ENCODE assay signal across 9 mouse cellular contexts in genomic region chr7:4524212-4524922, GRCm38 (mm10). TPM values are rescaled to one million over a fixed set of nuclear protein-coding genes. Genes with fewer than 3 reads are reported as not detected.
DNase-seq lines count a peak whose midpoint lies in the region; ATAC-seq and TF ChIP-seq lines count a peak whose summit lies in the region.
"Not testable (repeated sequence)": the region's sequence is repeated elsewhere in the genome, so short reads cannot be mapped to it uniquely, and the experiment has no call there.
"Had no signal": no experiment of that assay in that cellular context is flagged by ENCODE, and none has a peak within 500 bp of the region (broad histone marks: within the 10 kb centered on the region; RNA-seq: fewer than 3 reads in every experiment).

TSS of gene Tnni3 (minus strand) at chr7:4524229.

- ATAC-seq in forebrain, embryonic 14.5 days: peak; percentile 33; the same call in 1 of the 2 replicates
- ATAC-seq in lung, embryonic 14.5 days (ENCODE audit: insufficient read depth): not testable (repeated sequence)
- ATAC-seq in neural tube, embryonic 11.5 days (ENCODE audit: insufficient read depth, low FRiP score, low TSS enrichment): 0 out of 2 replicates have a peak, but pooled peaks have one; percentile 17

- intact Hi-C loops in heart, postnatal 10 days (cut with DNase I): loop anchor here (10.0 kb wide), 1 partner anchor 230 kb away; no protein-coding TSS in a partner anchor

- not testable (repeated sequence) for H3K9me3 ChIP-seq in forebrain, embryonic 14.5 days (replicated peaks; ENCODE audit: control insufficient read depth, low read length); lung, embryonic 14.5 days (ENCODE audit: low read depth, low read length); neural tube, embryonic 11.5 days (ENCODE audit: control insufficient read depth, low read length)

- peak; percentile 73 for DNase-seq in NIH3T3 (ENCODE audit: low read depth)
- peak; percentile 38 to 59 for DNase-seq in cerebellum, adult 2 months
- peak; percentile 76 for DNase-seq in forebrain, embryonic 14.5 days (ENCODE audit: low spot score)
- DNase-seq in heart, postnatal 10 days: peak; percentile 71 to 83
- peak; percentile 48 to 54 for DNase-seq in kidney, postnatal 25 days
- DNase-seq in lung, embryonic 14.5 days: peak; percentile 83
- peak; percentile 76 for DNase-seq in neural tube, embryonic 11.5 days (ENCODE audit: low spot score)
- DNase-seq in thymus, postnatal 36 days: peak; percentile 46 to 49

- not testable (repeated sequence) for H3K4me1 ChIP-seq in cerebellum, adult 2 months (ENCODE audit: control insufficient read depth, insufficient read depth, low read length); forebrain, embryonic 14.5 days (ENCODE audit: control insufficient read depth, insufficient read depth, low read length); lung, embryonic 14.5 days (ENCODE audit: insufficient read depth); neural tube, embryonic 11.5 days (ENCODE audit: control insufficient read depth, insufficient read depth, low read length)

- not testable (repeated sequence) for H3K9ac ChIP-seq in forebrain, embryonic 14.5 days (ENCODE audit: low read length); lung, embryonic 14.5 days; neural tube, embryonic 11.5 days (ENCODE audit: low read length)

- H3K4me2 ChIP-seq in forebrain, embryonic 14.5 days (ENCODE audit: low read length); lung, embryonic 14.5 days; neural tube, embryonic 11.5 days (ENCODE audit: low read depth): not testable (repeated sequence)

- 68% methylated on average over 15 of the region's 15 CpGs for WGBS in cerebellum, adult 2 months
- 71% methylated on average over 15 of the region's 15 CpGs for WGBS in forebrain, embryonic 14.5 days
- 65% methylated on average over 15 of the region's 15 CpGs for WGBS in lung, embryonic 14.5 days
- WGBS in neural tube, embryonic 11.5 days: 69% methylated on average over 15 of the region's 15 CpGs

- H3K4me3 ChIP-seq in cerebellum, adult 2 months (replicated peaks; ENCODE audit: insufficient read depth, low read depth, low read length); forebrain, embryonic 14.5 days (ENCODE audit: low read depth, low read length); lung, embryonic 14.5 days (ENCODE audit: low read depth, low read length); neural tube, embryonic 11.5 days (ENCODE audit: low read depth, low read length): not testable (repeated sequence)

- not testable (repeated sequence) for H3K36me3 ChIP-seq in forebrain, embryonic 14.5 days (ENCODE audit: control insufficient read depth, insufficient read depth, low read length); lung, embryonic 14.5 days (ENCODE audit: insufficient read depth); neural tube, embryonic 11.5 days (ENCODE audit: control insufficient read depth, insufficient read depth, low read length)

- peak; percentile 74 for TF ChIP-seq CTCF in cerebellum, adult 2 months (IDR thresholded peaks at IDR 0.05; ENCODE audit: borderline replicate concordance, insufficient read depth, low read depth, low read length)
- peak; percentile 76 for TF ChIP-seq CTCF in lung, embryonic 14.5 days (IDR thresholded peaks at IDR 0.05; ENCODE audit: low read depth)

- not testable (repeated sequence) for TF ChIP-seq POLR2A in cerebellum, adult 2 months (IDR thresholded peaks at IDR 0.05; ENCODE audit: borderline replicate concordance, insufficient read depth, low read length)

- not testable (repeated sequence) for H3K27me3 ChIP-seq in cerebellum, adult 2 months (ENCODE audit: control insufficient read depth, insufficient read depth, low read length); forebrain, embryonic 14.5 days (replicated peaks; ENCODE audit: control insufficient read depth, insufficient read depth, low read length); neural tube, embryonic 11.5 days (ENCODE audit: control insufficient read depth, insufficient read depth, low read length)
- H3K27me3 ChIP-seq in lung, embryonic 14.5 days (ENCODE audit: insufficient read depth, low read length): peaks cover 10% of the 10 kb centered on the region

- H3K27ac ChIP-seq in cerebellum, adult 2 months (ENCODE audit: insufficient read depth, low read length); forebrain, embryonic 14.5 days (ENCODE audit: low read depth, low read length); lung, embryonic 14.5 days (ENCODE audit: low read depth); neural tube, embryonic 11.5 days (ENCODE audit: low read depth, low read length): not testable (repeated sequence)

RNA-seq across cellular contexts. Expression of gene Tnni3, which starts in this region (rescaled TPM):
- polyA plus RNA-seq in cerebellum, adult 2 months (2012; rRNA removed): 5.4 and 9.5 TPM in 2 replicates
- polyA plus RNA-seq in forebrain, embryonic 14.5 days (2014; fragmentation: Nextera tagmentation; extraction: Ambion mirVana): 0.81 and 1.7 TPM in 2 replicates
- total RNA-seq in heart, postnatal 10 days (2021): 1,000 to 10,000 TPM; 6,124 to 6,345 TPM
- 5.3 and 47.0 TPM in 2 replicates for polyA plus RNA-seq in lung, embryonic 14.5 days (2014; fragmentation: Nextera tagmentation; extraction: Ambion mirVana)
- polyA plus RNA-seq in neural tube, embryonic 11.5 days (2014; fragmentation: Nextera tagmentation; extraction: Ambion mirVana): 2.1 and 3.5 TPM in 2 replicates
- total RNA-seq: left cerebral cortex, postnatal 10 days had no signal
